Comparison of ENCODE assay signal across 13 mouse cellular contexts in genomic region chr2:45859901-45860331, GRCm38 (mm10).
DNase-seq lines count a peak whose midpoint lies in the region; ATAC-seq lines count a peak whose summit lies in the region.
"Had no signal": no experiment of that assay in that cellular context is flagged by ENCODE, and none has a peak within 500 bp of the region (broad histone marks: within the 10 kb centered on the region; RNA-seq: fewer than 3 reads in every experiment).

No protein-coding gene starts in this region.

- peak; percentile 33; the same call in 1 of the 2 replicates for ATAC-seq in kidney, embryonic 15.5 days (replicated peaks; ENCODE audit: low FRiP score)
- ATAC-seq in monocyte, adult 5-6 weeks (replicated peaks; ENCODE audit: insufficient number of reproducible peaks, low FRiP score, low TSS enrichment, poor library complexity, severe bottlenecking), result no peak
- ATAC-seq: intestine, embryonic 16.5 days had no signal

- peak overlapping the region; percentile 35 for H3K27ac ChIP-seq in brown adipose tissue, adult 24 weeks (replicated peaks; ENCODE audit: low read depth, low read length)
- H3K27ac ChIP-seq in kidney, embryonic 15.5 days, result no peak overlapping the region
- no peak overlapping the region for H3K27ac ChIP-seq in forebrain, embryonic 10.5 days
- H3K27ac ChIP-seq: liver, embryonic 13.5 days had no signal

- no peaks in the 10 kb centered on the region for H3K36me3 ChIP-seq in kidney, embryonic 15.5 days
- no peaks in the 10 kb centered on the region for H3K36me3 ChIP-seq in forebrain, embryonic 10.5 days (replicated peaks)
- H3K36me3 ChIP-seq: G1E; heart, embryonic 12.5 days; liver, embryonic 13.5 days had no signal

- 70% methylated on average over 4 of the region's 4 CpGs for WGBS in kidney, embryonic 15.5 days
- 89% methylated on average over 4 of the region's 4 CpGs for WGBS in forebrain, embryonic 10.5 days

- H3K27me3 ChIP-seq in kidney, embryonic 15.5 days, result no peaks in the 10 kb centered on the region
- H3K27me3 ChIP-seq in forebrain, embryonic 10.5 days (ENCODE audit: poor library complexity, severe bottlenecking), result no peaks in the 10 kb centered on the region
- H3K27me3 ChIP-seq: heart, embryonic 12.5 days; liver, embryonic 13.5 days had no signal

- H3K4me1 ChIP-seq in brown adipose tissue, adult 24 weeks (ENCODE audit: control insufficient read depth, insufficient read depth, insufficient read length, low read length), result peaks cover 3% of the 10 kb centered on the region; the same call in 1 of the 2 replicates
- H3K4me1 ChIP-seq in kidney, embryonic 15.5 days, result no peaks in the 10 kb centered on the region
- H3K4me1 ChIP-seq in forebrain, embryonic 10.5 days, result no peaks in the 10 kb centered on the region
- H3K4me1 ChIP-seq: heart, embryonic 12.5 days; liver, embryonic 13.5 days had no signal

- peak; percentile 36 for DNase-seq in layer of hippocampus, adult 11-12 months (ENCODE audit: low spot score)
- DNase-seq in layer of hippocampus, postnatal 10 days (ENCODE audit: low spot score in 2 of 2), result no peak
- peak; percentile 27 for DNase-seq in lung, postnatal 14 days
- DNase-seq in forebrain, embryonic 10.5 days (ENCODE audit: extremely low spot score, low spot score), result no peak
- no peak for DNase-seq in neural tube, embryonic 10.5 days (ENCODE audit: extremely low spot score, low spot score)
- DNase-seq: liver, embryonic 13.5 days had no signal

- no peak overlapping the region for H3K9ac ChIP-seq in kidney, embryonic 15.5 days
- H3K9ac ChIP-seq: heart, embryonic 12.5 days; liver, embryonic 13.5 days had no signal

- no peak overlapping the region for H3K4me3 ChIP-seq in brown adipose tissue, adult 24 weeks (ENCODE audit: insufficient read depth, low read depth, low read length)
- no peak overlapping the region for H3K4me3 ChIP-seq in kidney, embryonic 15.5 days (replicated peaks)
- H3K4me3 ChIP-seq in forebrain, embryonic 10.5 days, result no peak overlapping the region
- H3K4me3 ChIP-seq: erythroblast, embryonic 14.5 days; heart, embryonic 12.5 days; liver, embryonic 13.5 days had no signal

- H3K9me3 ChIP-seq in kidney, embryonic 15.5 days (replicated peaks), result no peaks in the 10 kb centered on the region
- no peaks in the 10 kb centered on the region for H3K9me3 ChIP-seq in forebrain, embryonic 10.5 days
- H3K9me3 ChIP-seq: G1E; heart, embryonic 12.5 days; liver, embryonic 13.5 days had no signal

- no peak overlapping the region for H3K4me2 ChIP-seq in kidney, embryonic 15.5 days
- H3K4me2 ChIP-seq: heart, embryonic 12.5 days; liver, embryonic 13.5 days had no signal

Comparison
In these comparisons a context has a peak if more than half of its experiments do, and no peak if none do; other contexts are left out.
1. DNase-seq: peak in layer of hippocampus, adult 11-12 months (single experiment) and lung, postnatal 14 days (single experiment); none in layer of hippocampus, postnatal 10 days (0 of 2), forebrain, embryonic 10.5 days (single experiment) and neural tube, embryonic 10.5 days (single experiment).